Mouse (Mus musculus): ENCODE results near the gene Trim54. TPM values are rescaled to one million over a fixed set of nuclear protein-coding genes. Genes with fewer than 3 reads are reported as not detected.
A peak's percentile ranks its signal among the peaks of the same experiment; 100 is the strongest.

Trim54 gene
- polyA plus RNA-seq, 1 experiment: not detected

GRCm38 (mm10) chr5:31138241-31138967, 21.9 kb downstream of the Trim54 start, which contains the start of gene Ucn:
Ucn (minus strand) TSS chr5:31138829.
- no peak for TF ChIP-seq CTCF (IDR thresholded peaks at IDR 0.05; ENCODE audit: low read depth, low read length)
- no peak for TF ChIP-seq POLR2A (IDR thresholded peaks at IDR 0.05; ENCODE audit: borderline replicate concordance, low read depth, low read length)
- no peak within 1 kb of the TSS for H3K4me3 ChIP-seq (ENCODE audit: insufficient read depth, low read length)
- H3K27ac ChIP-seq (ENCODE audit: insufficient read depth, low read depth, low read length): no peak within 1 kb of the TSS
- no peaks in the 10 kb centered on the region for H3K4me1 ChIP-seq (ENCODE audit: control insufficient read depth, insufficient read depth, low read length)

GRCm38 (mm10) chr5:31138968-31139425, 22.5 kb downstream of the Trim54 start:
- no peak overlapping the region for H3K4me3 ChIP-seq (ENCODE audit: insufficient read depth, low read length)
- H3K27ac ChIP-seq (ENCODE audit: insufficient read depth, low read depth, low read length): no peak overlapping the region

GRCm38 (mm10) chr5:31149781-31150180, 33.3 kb downstream of the Trim54 start:
- no peak overlapping the region for H3K27ac ChIP-seq (ENCODE audit: insufficient read depth, low read depth, low read length)
- H3K4me3 ChIP-seq (ENCODE audit: insufficient read depth, low read length): no peak overlapping the region
- peaks cover 5% of the 10 kb centered on the region for H3K4me1 ChIP-seq (ENCODE audit: control insufficient read depth, insufficient read depth, low read length)
- no peak for TF ChIP-seq CTCF (IDR thresholded peaks at IDR 0.05; ENCODE audit: low read depth, low read length)
- no peak for TF ChIP-seq POLR2A (IDR thresholded peaks at IDR 0.05; ENCODE audit: borderline replicate concordance, low read depth, low read length)

More at GRCm38 (mm10) chr5:31138968-31139425, 22.5 kb downstream of the Trim54 start:
- no peaks in the 10 kb centered on the region for H3K4me1 ChIP-seq (ENCODE audit: control insufficient read depth, insufficient read depth, low read length)
- TF ChIP-seq CTCF (IDR thresholded peaks at IDR 0.05; ENCODE audit: low read depth, low read length) (no peak), POLR2A (IDR thresholded peaks at IDR 0.05; ENCODE audit: borderline replicate concordance, low read depth, low read length) (no peak)

GRCm38 (mm10) chr5:31151746-31152145, 35.2 kb downstream of the Trim54 start:
- Histone ChIP-seq H3K4me3 (ENCODE audit: insufficient read depth, low read length) (no peak overlapping the region), H3K4me1 (ENCODE audit: control insufficient read depth, insufficient read depth, low read length) (peaks cover 5% of the 10 kb centered on the region), H3K27ac (ENCODE audit: insufficient read depth, low read depth, low read length) (no peak overlapping the region)
- TF ChIP-seq CTCF (IDR thresholded peaks at IDR 0.05; ENCODE audit: low read depth, low read length) (no peak), POLR2A (IDR thresholded peaks at IDR 0.05; ENCODE audit: borderline replicate concordance, low read depth, low read length) (no peak)

DNA sequence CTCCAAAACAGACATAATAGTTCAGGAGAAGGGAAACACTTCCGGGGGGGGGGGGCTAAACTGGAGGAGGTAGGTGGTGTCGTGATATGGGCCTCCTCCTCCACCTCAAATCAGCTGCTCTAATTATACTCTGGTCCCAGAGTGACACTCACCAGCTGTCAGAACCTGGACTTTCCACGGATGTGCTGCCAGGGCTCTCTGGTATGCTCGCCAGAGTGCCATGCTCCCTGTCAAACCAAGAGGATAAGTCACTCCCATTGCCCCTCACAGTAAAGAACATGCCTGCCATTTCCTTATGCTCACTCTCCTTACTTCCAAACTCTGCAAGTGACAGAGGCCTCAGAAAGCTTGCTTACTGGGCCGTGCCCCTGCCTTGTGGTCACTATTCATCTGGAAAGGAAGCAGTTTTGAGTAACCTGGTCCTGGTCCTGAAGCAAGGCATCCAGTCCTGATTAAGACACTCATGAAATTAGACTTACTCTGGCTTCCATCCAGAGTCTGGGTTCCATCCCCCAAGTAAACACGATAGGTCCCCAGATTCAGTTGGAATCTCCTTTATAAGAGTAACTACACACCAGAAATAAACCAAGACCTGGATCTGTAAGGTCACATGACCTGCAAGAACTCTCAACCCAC, 37.1 kb downstream of the Trim54 start:
- Histone ChIP-seq H3K27ac (ENCODE audit: insufficient read depth, low read depth, low read length) (no peak overlapping the region), H3K4me1 (ENCODE audit: control insufficient read depth, insufficient read depth, low read length) (peaks cover 5% of the 10 kb centered on the region), H3K4me3 (ENCODE audit: insufficient read depth, low read length) (peak overlapping the region; percentile 81)
- no peak for TF ChIP-seq CTCF (IDR thresholded peaks at IDR 0.05; ENCODE audit: low read depth, low read length)
- TF ChIP-seq POLR2A (IDR thresholded peaks at IDR 0.05; ENCODE audit: borderline replicate concordance, low read depth, low read length): no peak

- TF ChIP-seq POLR2A (IDR thresholded peaks at IDR 0.05; ENCODE audit: borderline replicate concordance, low read depth, low read length): no peak
- no peak for TF ChIP-seq CTCF (IDR thresholded peaks at IDR 0.05; ENCODE audit: low read depth, low read length)
- Histone ChIP-seq H3K4me1 (ENCODE audit: control insufficient read depth, insufficient read depth, low read length) (peaks cover 5% of the 10 kb centered on the region), H3K4me3 (ENCODE audit: insufficient read depth, low read length) (peak within 1 kb of the TSS; percentile 81), H3K27ac (ENCODE audit: insufficient read depth, low read depth, low read length) (no peak within 1 kb of the TSS)
Observed at GRCm38 (mm10) chr5:31154152-31154553, 37.6 kb downstream of the Trim54 start, which contains the start of gene Mpv17. Mpv17 (minus strand) TSS chr5:31154251.

GRCm38 (mm10) chr5:31162462-31162861, 46.0 kb downstream of the Trim54 start:
- no peak overlapping the region for H3K27ac ChIP-seq (ENCODE audit: insufficient read depth, low read depth, low read length)
- TF ChIP-seq POLR2A (IDR thresholded peaks at IDR 0.05; ENCODE audit: borderline replicate concordance, low read depth, low read length) (no peak), CTCF (IDR thresholded peaks at IDR 0.05; ENCODE audit: low read depth, low read length) (no peak)
- no peak overlapping the region for H3K4me3 ChIP-seq (ENCODE audit: insufficient read depth, low read length)
- no peaks in the 10 kb centered on the region; the same call in 1 of the 2 replicates for H3K4me1 ChIP-seq (ENCODE audit: control insufficient read depth, insufficient read depth, low read length)

DNA sequence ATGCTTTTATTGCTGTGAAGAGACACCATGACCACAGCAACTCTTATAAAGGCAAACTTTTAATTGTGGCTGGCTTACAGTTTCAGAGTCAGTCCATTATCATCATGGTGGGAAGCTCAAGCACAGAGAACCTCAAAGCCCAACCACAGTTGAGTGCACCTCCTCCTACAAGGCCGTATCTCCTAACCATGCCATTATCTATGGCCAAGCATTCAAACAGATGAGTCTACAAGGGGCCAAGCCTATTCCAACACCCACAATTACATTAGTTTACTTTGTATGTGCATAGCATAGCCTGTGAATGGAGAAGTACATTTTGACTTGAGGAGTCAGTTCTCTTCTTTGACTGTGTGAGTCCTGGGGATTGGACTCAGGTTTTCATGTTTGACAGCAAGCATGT, 48.4 kb downstream of the Trim54 start:
- no peak overlapping the region for H3K4me3 ChIP-seq (ENCODE audit: insufficient read depth, low read length)
- TF ChIP-seq POLR2A (IDR thresholded peaks at IDR 0.05; ENCODE audit: borderline replicate concordance, low read depth, low read length) (no peak), CTCF (IDR thresholded peaks at IDR 0.05; ENCODE audit: low read depth, low read length) (no peak)
- H3K27ac ChIP-seq (ENCODE audit: insufficient read depth, low read depth, low read length): no peak overlapping the region
- no peaks in the 10 kb centered on the region; the same call in 1 of the 2 replicates for H3K4me1 ChIP-seq (ENCODE audit: control insufficient read depth, insufficient read depth, low read length)

DNA sequence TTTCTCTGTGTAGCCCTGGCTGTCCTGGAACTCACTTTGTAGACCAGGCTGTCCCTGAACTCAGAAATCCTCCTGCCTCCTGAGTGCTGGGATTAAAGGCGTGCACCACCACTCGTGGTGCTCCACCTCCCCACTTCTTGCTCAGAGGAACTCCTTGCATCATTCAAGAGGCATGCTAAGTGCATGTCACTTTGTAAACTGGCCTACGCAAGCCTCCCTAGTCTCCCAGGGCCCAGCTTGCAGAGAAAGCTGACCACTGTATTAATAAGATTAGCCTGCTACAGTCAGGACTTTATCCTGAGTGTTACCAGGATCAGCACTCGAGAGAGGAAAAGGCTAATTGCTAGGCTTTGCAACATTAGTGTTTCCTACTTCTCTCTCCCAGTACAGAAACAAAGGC, 52.1 kb downstream of the Trim54 start:
- H3K27ac ChIP-seq (ENCODE audit: insufficient read depth, low read depth, low read length): no peak overlapping the region
- H3K4me1 ChIP-seq (ENCODE audit: control insufficient read depth, insufficient read depth, low read length): no peaks in the 10 kb centered on the region
- H3K4me3 ChIP-seq (ENCODE audit: insufficient read depth, low read length): no peak overlapping the region
- TF ChIP-seq POLR2A (IDR thresholded peaks at IDR 0.05; ENCODE audit: borderline replicate concordance, low read depth, low read length) (no peak), CTCF (IDR thresholded peaks at IDR 0.05; ENCODE audit: low read depth, low read length) (no peak)

GRCm38 (mm10) chr5:31179301-31179765, 62.8 kb downstream of the Trim54 start:
- Histone ChIP-seq H3K4me1 (ENCODE audit: control insufficient read depth, insufficient read depth, low read length) (peaks cover 15% of the 10 kb centered on the region), H3K4me3 (ENCODE audit: insufficient read depth, low read length) (peak overlapping the region; percentile 73), H3K27ac (ENCODE audit: insufficient read depth, low read depth, low read length) (peak overlapping the region; percentile 96)
- TF ChIP-seq CTCF (IDR thresholded peaks at IDR 0.05; ENCODE audit: low read depth, low read length) (no peak), POLR2A (IDR thresholded peaks at IDR 0.05; ENCODE audit: borderline replicate concordance, low read depth, low read length) (no peak)
